Mouse (Mus musculus): Measurements from ENCODE around the gene Lrrc71. TPM values are rescaled to one million over a fixed set of nuclear protein-coding genes. Genes with fewer than 3 reads are reported as not detected.

Gene Lrrc71
- polyA plus RNA-seq, 1 experiment from 2014 or later: 0.23 TPM

- peaks cover 41% of the 10 kb centered on the region for H3K36me3 ChIP-seq (replicated peaks; ENCODE audit: insufficient read depth, low read length)
- H3K27me3 ChIP-seq (ENCODE audit: insufficient read depth, low read length): no peaks in the 10 kb centered on the region
- 70% methylated on average over 9 of the region's 9 CpGs for WGBS (ENCODE audit: insufficient replicate concordance)
- TF ChIP-seq CTCF (IDR thresholded peaks at IDR 0.05; ENCODE audit: low read depth) (no peak), EP300 (IDR thresholded peaks at IDR 0.05; ENCODE audit: low read depth) (no peak)
- DNase-seq (no peak), ATAC-seq (no peak)
- no peak overlapping the region for H3K27ac ChIP-seq (ENCODE audit: low read depth)
- H3K4me3 ChIP-seq (ENCODE audit: low read depth, low read length): no peak overlapping the region
- no peaks in the 10 kb centered on the region for H3K9me3 ChIP-seq (ENCODE audit: low read length)
- no peak overlapping the region for H3K4me2 ChIP-seq (ENCODE audit: low read depth, low read length)
- H3K9ac ChIP-seq (replicated peaks): no peak overlapping the region
- H3K4me1 ChIP-seq (ENCODE audit: insufficient read depth): no peaks in the 10 kb centered on the region
Observed at GRCm38 (mm10) chr3:87735335-87735734, 13.1 kb downstream of the Lrrc71 start.

GRCm38 (mm10) chr3:87733984-87734761 is 14.3 kb downstream of the Lrrc71 start:
- 87% methylated on average over 11 of the region's 11 CpGs for WGBS (ENCODE audit: insufficient replicate concordance)
- Histone ChIP-seq H3K4me2 (ENCODE audit: low read depth, low read length) (no peak overlapping the region), H3K9ac (replicated peaks) (no peak overlapping the region), H3K4me3 (ENCODE audit: low read depth, low read length) (no peak overlapping the region), H3K4me1 (ENCODE audit: insufficient read depth) (no peaks in the 10 kb centered on the region), H3K9me3 (ENCODE audit: low read length) (no peaks in the 10 kb centered on the region), H3K27ac (ENCODE audit: low read depth) (no peak overlapping the region), H3K36me3 (replicated peaks; ENCODE audit: insufficient read depth, low read length) (peaks cover 49% of the 10 kb centered on the region), H3K27me3 (ENCODE audit: insufficient read depth, low read length) (no peaks in the 10 kb centered on the region)
- ATAC-seq (no peak), DNase-seq (no peak)
- TF ChIP-seq EP300 (IDR thresholded peaks at IDR 0.05; ENCODE audit: low read depth) (no peak), CTCF (IDR thresholded peaks at IDR 0.05; ENCODE audit: low read depth) (no peak)

GRCm38 (mm10) chr3:87733098-87733497 is 15.3 kb downstream of the Lrrc71 start:
- WGBS (ENCODE audit: insufficient replicate concordance): 72% methylated on average over 4 of the region's 4 CpGs
- no peak for TF ChIP-seq EP300 (IDR thresholded peaks at IDR 0.05; ENCODE audit: low read depth)
- TF ChIP-seq CTCF (IDR thresholded peaks at IDR 0.05; ENCODE audit: low read depth): no peak
- no peak overlapping the region for H3K4me3 ChIP-seq (ENCODE audit: low read depth, low read length)
- no peaks in the 10 kb centered on the region for H3K9me3 ChIP-seq (ENCODE audit: low read length)
- DNase-seq (no peak), ATAC-seq (no peak)
- no peaks in the 10 kb centered on the region for H3K27me3 ChIP-seq (ENCODE audit: insufficient read depth, low read length)
- H3K4me2 ChIP-seq (ENCODE audit: low read depth, low read length): no peak overlapping the region
- H3K27ac ChIP-seq (ENCODE audit: low read depth): no peak overlapping the region
- H3K9ac ChIP-seq (replicated peaks): no peak overlapping the region
- H3K4me1 ChIP-seq (ENCODE audit: insufficient read depth): no peaks in the 10 kb centered on the region
- H3K36me3 ChIP-seq (replicated peaks; ENCODE audit: insufficient read depth, low read length): peaks cover 57% of the 10 kb centered on the region

GRCm38 (mm10) chr3:87728696-87729095 is 19.7 kb downstream of the Lrrc71 start:
- H3K36me3 ChIP-seq (replicated peaks; ENCODE audit: insufficient read depth, low read length): peaks cover 61% of the 10 kb centered on the region
- WGBS (ENCODE audit: insufficient replicate concordance): 74% methylated on average over 6 of the region's 6 CpGs

GRCm38 (mm10) chr3:87726191-87726590 is 22.2 kb downstream of the Lrrc71 start:
- WGBS (ENCODE audit: insufficient replicate concordance): 89% methylated on average over 7 of the region's 7 CpGs
- Histone ChIP-seq H3K27me3 (ENCODE audit: insufficient read depth, low read length) (no peaks in the 10 kb centered on the region), H3K4me3 (ENCODE audit: low read depth, low read length) (no peak overlapping the region), H3K9ac (replicated peaks) (no peak overlapping the region), H3K27ac (ENCODE audit: low read depth) (no peak overlapping the region), H3K9me3 (ENCODE audit: low read length) (no peaks in the 10 kb centered on the region), H3K4me2 (ENCODE audit: low read depth, low read length) (no peak overlapping the region), H3K36me3 (replicated peaks; ENCODE audit: insufficient read depth, low read length) (peaks cover 67% of the 10 kb centered on the region), H3K4me1 (ENCODE audit: insufficient read depth) (no peaks in the 10 kb centered on the region)
- no peak for TF ChIP-seq EP300 (IDR thresholded peaks at IDR 0.05; ENCODE audit: low read depth)
- no peak for TF ChIP-seq CTCF (IDR thresholded peaks at IDR 0.05; ENCODE audit: low read depth)
- DNase-seq: peak; percentile 6
- no peak for ATAC-seq

More at GRCm38 (mm10) chr3:87728696-87729095, 19.7 kb downstream of the Lrrc71 start:
- ATAC-seq: no peak
- H3K4me3 ChIP-seq (ENCODE audit: low read depth, low read length): no peak overlapping the region
- no peaks in the 10 kb centered on the region for H3K4me1 ChIP-seq (ENCODE audit: insufficient read depth)
- TF ChIP-seq CTCF (IDR thresholded peaks at IDR 0.05; ENCODE audit: low read depth) (no peak), EP300 (IDR thresholded peaks at IDR 0.05; ENCODE audit: low read depth) (no peak)
- H3K9me3 ChIP-seq (ENCODE audit: low read length): no peaks in the 10 kb centered on the region
- peak; percentile 3 for DNase-seq
- H3K9ac ChIP-seq (replicated peaks): no peak overlapping the region
- H3K27ac ChIP-seq (ENCODE audit: low read depth): no peak overlapping the region
- no peaks in the 10 kb centered on the region for H3K27me3 ChIP-seq (ENCODE audit: insufficient read depth, low read length)
- H3K4me2 ChIP-seq (ENCODE audit: low read depth, low read length): no peak overlapping the region

- no peak for ATAC-seq
- TF ChIP-seq CTCF (IDR thresholded peaks at IDR 0.05; ENCODE audit: low read depth) (no peak), EP300 (IDR thresholded peaks at IDR 0.05; ENCODE audit: low read depth) (no peak)
- peaks cover 70% of the 10 kb centered on the region for H3K36me3 ChIP-seq (replicated peaks; ENCODE audit: insufficient read depth, low read length)
- DNase-seq: peak; percentile 5
- no peaks in the 10 kb centered on the region for H3K9me3 ChIP-seq (ENCODE audit: low read length)
- 92% methylated on average over 16 of the region's 16 CpGs for WGBS (ENCODE audit: insufficient replicate concordance)
- no peak overlapping the region for H3K27ac ChIP-seq (ENCODE audit: low read depth)
- H3K4me2 ChIP-seq (ENCODE audit: low read depth, low read length): no peak overlapping the region
- no peak overlapping the region for H3K9ac ChIP-seq (replicated peaks)
- no peak overlapping the region for H3K4me3 ChIP-seq (ENCODE audit: low read depth, low read length)
- no peaks in the 10 kb centered on the region for H3K4me1 ChIP-seq (ENCODE audit: insufficient read depth)
- H3K27me3 ChIP-seq (ENCODE audit: insufficient read depth, low read length): no peaks in the 10 kb centered on the region
Observed at GRCm38 (mm10) chr3:87725396-87726160, 22.8 kb downstream of the Lrrc71 start.
